Mouse (Mus musculus): Measurements from ENCODE around the gene Btbd9.

GRCm38 (mm10) chr17:30529632-30530541 lies 46.4 kb downstream of the Btbd9 start:
- no peak for TF ChIP-seq CTCF (IDR thresholded peaks at IDR 0.05)
- no peak for TF ChIP-seq EP300 (IDR thresholded peaks at IDR 0.05)
